Mouse (Mus musculus) hematopoietic stem cell, adult 5-6 weeks (primary cell): ENCODE measurements at regions not wholly inside any gene's neighbourhood (a gene's known extent, or its start where the extent isn't known, plus 50 kb on each side); places are given as distances from the start of the nearest gene placed in this dataset.

Experiments used
- ATAC-seq, 2 experiments: fragments of 125-278 bp in 1 of 2; replicated peaks in 1 of 2; 2 replicates each; pipeline ENCODE4 v1.8.0; 2016 to 2017; ENCODE audit warnings: inconsistent platforms in 2 of 2, mild to moderate bottlenecking in 2 of 2, moderate number of reproducible peaks in 2 of 2, low read depth in 1 of 2, moderate TSS enrichment in 1 of 2; ENCODE audit not compliant: low FRiP score in 2 of 2, poor library complexity in 2 of 2, severe bottlenecking in 2 of 2, insufficient read depth in 1 of 2, low TSS enrichment in 1 of 2

GRCm38 (mm10) chr5:76043521-76044510 is 65.6 kb upstream of the Kdr start:
- ATAC-seq = no peak

DNA sequence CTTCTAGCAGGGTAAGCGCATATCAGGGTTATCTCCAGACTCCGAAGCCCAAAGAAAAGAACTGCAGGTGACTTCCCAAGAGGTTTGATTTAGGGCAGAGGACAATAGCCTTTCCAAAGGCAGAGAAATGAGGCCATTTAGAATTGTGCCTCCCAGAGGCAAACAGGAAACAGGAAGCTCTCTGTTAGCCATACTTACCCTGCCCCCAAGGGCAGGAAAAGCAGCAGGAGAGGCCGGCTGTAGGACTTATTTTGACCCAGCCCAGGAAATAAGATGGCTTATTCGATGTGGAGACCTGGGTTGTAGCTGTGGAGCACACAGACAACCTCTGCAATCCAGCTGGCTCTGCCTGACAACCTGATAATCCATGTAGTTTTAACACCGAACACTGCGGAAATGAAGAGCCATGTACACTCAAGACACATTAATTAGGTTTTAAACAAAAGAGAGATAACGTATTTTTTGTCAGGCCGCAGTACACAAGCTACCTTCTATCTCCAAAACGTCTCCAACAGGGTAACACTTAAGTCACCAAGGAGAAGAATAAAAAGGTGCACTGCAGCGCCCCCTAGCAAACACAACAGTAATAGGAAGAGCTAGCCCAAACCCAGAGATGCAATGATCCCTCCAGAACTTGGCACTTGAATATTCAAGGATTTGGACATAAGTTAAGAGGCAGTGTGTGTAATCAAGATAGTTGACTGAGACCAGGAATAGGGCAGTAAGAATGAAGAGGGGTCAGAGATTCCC is 62.4 kb upstream of the Kdr start:
- no peak for ATAC-seq

- ATAC-seq = no peak
Measured at GRCm38 (mm10) chr5:76028729-76029128, 50.5 kb upstream of the Kdr start.
